Mouse (Mus musculus) heart, embryonic 16.5 days (tissue): ENCODE data around the gene Aff4. TPM values are rescaled to one million over a fixed set of nuclear protein-coding genes. Genes with fewer than 3 reads are reported as not detected.

ENCODE experiments used
- ATAC-seq: fragments of 200-750 bp; cut with Nextera tagmentation; replicated peaks from 2 replicates; pipeline ENCODE4 v1.8.0; 2017; ENCODE audit warnings: moderate number of reproducible peaks; ENCODE audit not compliant: insufficient read depth, low FRiP score; ENCODE audit errors: extremely low read depth
- H3K27ac ChIP-seq: fragments of 300-500 bp; sonication (generic); 2 replicates; pipeline ENCODE4 v1.5.1; 2014; ENCODE audit warnings: mild to moderate bottlenecking, low read length, control low read depth, moderate library complexity
- H3K27me3 ChIP-seq: fragments of 300-500 bp; sonication (generic); 2 replicates; pipeline ENCODE4 v1.6.1; 2014; ENCODE audit warnings: low read length, mixed read lengths; ENCODE audit not compliant: control insufficient read depth, insufficient read depth
- H3K36me3 ChIP-seq: fragments of 300-500 bp; sonication (generic); 2 replicates; pipeline ENCODE4 v1.6.1; 2014; ENCODE audit not compliant: control insufficient read depth, insufficient read depth
- H3K4me1 ChIP-seq: fragments of 300-500 bp; sonication (generic); 2 replicates; pipeline ENCODE4 v1.6.1; 2014; ENCODE audit warnings: low read length, mixed read lengths; ENCODE audit not compliant: control insufficient read depth, insufficient read depth
- H3K4me2 ChIP-seq: fragments of 300-500 bp; sonication (generic); 2 replicates; pipeline ENCODE4 v1.6.1; 2014; ENCODE audit warnings: low read depth, mild to moderate bottlenecking, control low read depth, low read length
- H3K4me3 ChIP-seq: fragments of 300-500 bp; sonication (generic); 2 replicates; pipeline ENCODE4 v1.5.1; 2014; ENCODE audit warnings: mild to moderate bottlenecking, control low read depth, low read length
- H3K9ac ChIP-seq: fragments of 300-500 bp; sonication (generic); 2 replicates; pipeline ENCODE4 v1.6.1; 2014; ENCODE audit warnings: low read length, control low read depth
- H3K9me3 ChIP-seq: fragments of 300-500 bp; sonication (generic); replicated peaks from 2 replicates; pipeline ENCODE4 v1.6.1; 2016; ENCODE audit warnings: low read length; ENCODE audit not compliant: control insufficient read depth
- WGBS: fragments of 180-500 bp; shearing (Covaris S2); extraction: QIAGEN DNeasy Blood & Tissue Kit; methylation state at CpG from one replicate; pipeline ENCODE4 v1.1.7; 2014; 5-methylcytosine and 5-hydroxymethylcytosine counted together
- polyA plus RNA-seq: library from polyadenylated mRNA; unstranded; fragments of >200 nt; fragmentation: Nextera tagmentation; extraction: Ambion mirVana; gene quantifications from 2 replicates; pipeline ENCODE4 v1.2.1, GENCODE M21; 2015

Gene Aff4
- 23.0 and 31.7 TPM in 2 replicates for polyA plus RNA-seq

DNA sequence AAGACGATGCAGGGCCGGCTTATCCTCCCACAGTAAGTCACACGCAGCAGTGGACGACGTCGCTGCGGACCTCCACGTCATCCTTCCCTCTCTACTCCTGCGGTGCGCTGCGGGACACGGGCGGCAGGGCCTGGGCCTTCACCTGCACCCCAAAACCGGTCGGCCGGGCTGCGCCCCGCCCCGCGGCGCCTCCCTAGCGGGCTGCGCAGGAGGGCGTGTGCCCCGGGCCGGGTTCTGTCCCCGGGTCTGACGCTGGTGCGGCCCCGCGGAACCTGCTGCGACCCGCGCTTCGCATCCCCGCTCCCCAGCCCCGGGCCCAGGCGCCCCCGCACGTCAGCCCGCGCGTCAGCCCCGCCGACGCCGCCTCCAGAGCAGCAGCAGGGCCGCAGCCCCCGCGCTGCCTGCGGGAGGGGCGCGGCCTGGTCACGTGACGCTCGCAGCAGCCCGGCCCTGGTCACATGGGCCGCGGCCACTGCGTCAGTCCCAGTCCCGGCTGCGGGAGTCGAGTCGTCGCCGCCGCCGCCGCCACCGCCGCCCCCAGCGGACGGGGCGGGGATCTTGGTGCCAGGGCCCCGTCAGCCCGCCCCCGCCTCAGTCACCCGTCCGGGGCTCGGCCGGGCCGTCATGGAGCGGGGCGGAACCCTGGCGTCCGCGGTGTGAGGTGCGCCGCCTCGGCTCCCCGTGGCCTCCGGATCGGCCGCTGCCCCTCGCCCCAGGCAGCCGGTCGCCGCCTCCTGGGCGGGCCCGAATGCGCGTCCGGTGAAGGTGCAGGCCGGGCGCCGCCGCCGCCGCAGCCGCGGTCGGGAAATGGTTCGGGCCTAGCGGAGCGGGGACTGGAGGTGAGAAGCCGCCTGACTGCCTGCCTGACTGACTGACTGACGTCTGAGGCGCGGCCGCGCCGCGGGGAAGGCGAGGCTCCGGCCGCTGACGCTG, at the start of gene Aff4:
Aff4 (plus strand) TSS at position 543 of the 933 bp plus-strand sequence.
- Histone ChIP-seq H3K27me3 (no peaks in the 10 kb centered on the region), H3K4me1 (peaks cover 9% of the 10 kb centered on the region), H3K9ac (peak within 1 kb of the TSS; percentile 96), H3K4me2 (peak within 1 kb of the TSS; percentile 91), H3K9me3 (no peaks in the 10 kb centered on the region), H3K36me3 (no peaks in the 10 kb centered on the region), H3K27ac (peak within 1 kb of the TSS; percentile 97), H3K4me3 (peak within 1 kb of the TSS; percentile 85)
- under 1% methylated on average over 125 of the region's 127 CpGs for WGBS
- peak; percentile 96 for ATAC-seq

DNA sequence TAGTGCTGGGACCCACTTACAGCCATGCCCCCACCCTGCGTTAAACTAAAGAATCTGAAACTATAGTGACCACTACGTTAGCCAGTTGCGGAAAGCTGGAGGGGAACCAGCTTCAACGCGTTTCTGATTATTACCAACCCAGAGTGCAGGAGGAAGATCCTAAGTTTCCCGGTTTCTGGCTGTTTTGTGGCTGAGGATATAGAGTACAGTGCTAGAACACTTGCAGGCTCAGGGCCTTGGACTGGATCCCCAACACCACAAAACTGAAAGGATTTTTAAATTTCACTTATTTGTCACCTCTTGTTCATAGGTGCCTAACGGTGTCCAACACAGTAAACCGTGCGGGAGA, 49.5 kb upstream of the Aff4 start:
- peak overlapping the region; percentile 100 for H3K4me3 ChIP-seq
- H3K27me3 ChIP-seq, result no peaks in the 10 kb centered on the region
- H3K4me1 ChIP-seq, result peaks cover 28% of the 10 kb centered on the region
- ATAC-seq, result no peak
- H3K27ac ChIP-seq, result peak overlapping the region; percentile 99
- peak overlapping the region; percentile 76 for H3K4me2 ChIP-seq
- H3K9ac ChIP-seq, result peak overlapping the region; percentile 77
- H3K36me3 ChIP-seq, result no peaks in the 10 kb centered on the region; the same call in 1 of the 2 replicates
- no peaks in the 10 kb centered on the region for H3K9me3 ChIP-seq
- WGBS, result 52% methylated on average over 9 of the region's 9 CpGs

DNA sequence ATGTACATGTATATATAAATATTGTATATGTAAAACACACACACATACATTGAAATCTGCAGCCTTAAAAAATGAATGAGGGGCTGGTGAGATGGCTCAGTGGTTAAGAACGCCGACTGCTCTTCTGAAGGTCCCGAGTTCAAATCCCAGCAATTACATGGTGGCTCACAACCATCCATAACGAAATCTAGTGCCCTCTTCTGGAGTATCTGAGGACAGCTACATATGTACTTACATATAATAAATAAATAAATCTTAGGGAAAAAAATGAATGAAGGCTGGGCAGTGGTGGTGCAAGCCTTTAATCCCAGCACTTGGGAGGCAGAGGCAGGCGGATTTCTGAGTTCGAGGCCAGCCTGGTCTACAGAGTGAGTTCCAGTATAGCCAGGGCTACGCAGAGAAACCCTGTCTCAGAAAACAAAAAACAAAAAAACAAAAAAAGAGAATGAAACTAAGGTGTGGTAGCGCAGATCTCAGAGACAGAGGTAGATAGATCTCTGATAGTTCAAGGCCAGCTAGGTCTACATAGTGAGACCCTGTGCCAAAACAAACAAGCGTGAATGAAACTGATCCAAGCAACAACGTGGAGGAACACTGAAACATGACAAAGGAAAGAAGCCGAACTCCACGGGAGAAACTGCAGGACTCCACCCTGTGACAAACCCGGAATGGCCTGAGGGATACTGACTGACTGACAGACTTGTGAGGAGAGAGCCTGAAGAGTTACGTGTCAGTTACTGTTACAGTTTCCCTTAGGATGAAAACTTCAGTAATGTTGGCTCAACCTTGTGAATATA, 46.4 kb upstream of the Aff4 start:
- Histone ChIP-seq H3K9me3 (no peaks in the 10 kb centered on the region), H3K36me3 (no peaks in the 10 kb centered on the region), H3K4me2 (no peak overlapping the region), H3K4me3 (no peak overlapping the region), H3K4me1 (peaks cover 28% of the 10 kb centered on the region), H3K27ac (no peak overlapping the region), H3K9ac (no peak overlapping the region), H3K27me3 (no peaks in the 10 kb centered on the region)
- WGBS, result 81% methylated on average over 14 of the region's 14 CpGs
- no peak for ATAC-seq

DNA sequence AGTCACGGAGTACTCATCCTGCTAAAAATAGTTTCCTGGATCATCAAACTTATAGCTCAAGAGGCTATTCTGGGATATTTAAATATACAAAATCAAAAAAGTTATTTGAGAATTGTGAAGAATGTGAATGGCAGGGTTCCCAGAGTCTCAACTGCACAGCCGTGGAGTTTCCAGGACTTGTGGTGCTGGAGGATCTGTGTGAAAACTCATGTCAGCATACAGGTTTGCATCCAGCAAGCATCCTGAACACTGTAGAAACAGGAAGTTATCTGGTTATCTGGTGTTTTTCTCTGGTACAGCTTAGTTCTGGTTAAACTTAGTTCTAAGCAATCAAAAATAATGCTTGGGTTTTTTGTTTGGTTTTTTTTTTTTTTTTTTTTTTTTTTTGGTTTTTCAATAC, 43.7 kb upstream of the Aff4 start:
- Histone ChIP-seq H3K4me1 (peaks cover 25% of the 10 kb centered on the region), H3K27ac (peak overlapping the region; percentile 95), H3K27me3 (no peaks in the 10 kb centered on the region), H3K4me2 (no peak overlapping the region), H3K4me3 (no peak overlapping the region), H3K36me3 (no peaks in the 10 kb centered on the region), H3K9ac (no peak overlapping the region), H3K9me3 (no peaks in the 10 kb centered on the region)
- no peak for ATAC-seq
- 17% methylated on average over 2 of the region's 2 CpGs for WGBS

DNA sequence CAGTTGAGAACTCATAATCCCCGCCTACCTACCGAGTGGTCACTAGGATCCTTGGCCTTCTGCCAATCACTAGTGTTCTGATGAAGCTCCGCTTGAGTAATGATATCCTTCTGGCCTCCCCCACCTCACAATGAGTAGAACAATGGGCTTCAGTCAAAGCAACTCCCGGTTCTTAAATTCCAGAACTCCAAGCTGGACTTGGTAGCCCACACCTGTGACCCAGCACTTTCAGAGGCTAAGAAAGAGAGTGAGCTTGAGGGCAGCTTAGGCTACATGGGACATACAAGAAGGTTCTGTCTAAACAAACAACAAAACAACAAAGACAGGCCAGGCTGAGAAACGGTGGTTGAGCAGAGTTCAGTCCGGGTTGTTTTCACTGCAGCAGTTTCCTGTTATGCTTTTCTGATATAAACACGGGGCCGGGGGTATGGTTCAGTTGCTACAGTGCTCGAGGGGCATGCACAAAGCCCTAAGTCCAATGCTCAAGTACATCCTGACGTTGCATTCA, 43.0 kb upstream of the Aff4 start:
- whole genome bisulfite sequencing, result 36% methylated on average over 10 of the region's 10 CpGs
- no peaks in the 10 kb centered on the region for H3K9me3 ChIP-seq
- no peaks in the 10 kb centered on the region for H3K27me3 ChIP-seq
- H3K27ac ChIP-seq, result peak overlapping the region; percentile 95
- no peak for ATAC-seq
- H3K4me1 ChIP-seq, result peaks cover 25% of the 10 kb centered on the region
- H3K36me3 ChIP-seq, result no peaks in the 10 kb centered on the region
- H3K9ac ChIP-seq, result peak overlapping the region; percentile 27; the same call in 1 of the 2 replicates
- H3K4me3 ChIP-seq, result no peak overlapping the region
- no peak overlapping the region for H3K4me2 ChIP-seq

DNA sequence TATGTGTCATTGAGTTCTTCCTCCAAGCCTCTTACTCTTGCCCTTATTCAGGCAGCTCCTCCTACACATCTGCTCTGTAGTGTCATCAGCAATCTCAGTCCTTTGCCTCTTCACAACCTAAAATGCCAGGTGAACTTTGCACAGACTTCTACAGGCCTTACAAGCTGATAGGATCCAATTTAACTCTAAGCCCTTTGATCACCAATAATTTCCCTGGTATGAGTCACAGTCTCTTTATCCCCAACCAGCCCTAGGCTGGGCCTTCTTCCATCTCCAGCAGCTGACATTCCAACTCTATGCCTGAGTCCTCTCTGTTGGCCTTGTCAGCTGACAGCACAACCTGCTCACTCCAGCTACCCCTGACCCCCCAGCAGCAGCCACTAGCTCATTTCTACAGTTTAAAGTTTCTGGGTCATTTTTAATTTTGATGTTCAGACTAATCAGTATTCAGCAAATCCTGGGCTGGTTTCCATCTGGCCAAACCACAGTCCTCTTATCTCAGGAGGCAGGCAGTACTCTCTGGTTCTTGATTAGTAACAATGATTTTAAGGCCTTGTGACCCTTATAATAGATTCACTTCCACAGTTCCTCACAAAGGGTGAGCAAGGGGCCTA, 42.3 kb upstream of the Aff4 start:
- peaks cover 25% of the 10 kb centered on the region for H3K4me1 ChIP-seq
- H3K4me2 ChIP-seq, result no peak overlapping the region
- H3K27me3 ChIP-seq, result no peaks in the 10 kb centered on the region
- peak overlapping the region; percentile 95 for H3K27ac ChIP-seq
- no peak overlapping the region for H3K4me3 ChIP-seq
- peak; percentile 68 for ATAC-seq
- H3K9me3 ChIP-seq, result no peaks in the 10 kb centered on the region
- H3K36me3 ChIP-seq, result no peaks in the 10 kb centered on the region
- peak overlapping the region; percentile 32 for H3K9ac ChIP-seq

DNA sequence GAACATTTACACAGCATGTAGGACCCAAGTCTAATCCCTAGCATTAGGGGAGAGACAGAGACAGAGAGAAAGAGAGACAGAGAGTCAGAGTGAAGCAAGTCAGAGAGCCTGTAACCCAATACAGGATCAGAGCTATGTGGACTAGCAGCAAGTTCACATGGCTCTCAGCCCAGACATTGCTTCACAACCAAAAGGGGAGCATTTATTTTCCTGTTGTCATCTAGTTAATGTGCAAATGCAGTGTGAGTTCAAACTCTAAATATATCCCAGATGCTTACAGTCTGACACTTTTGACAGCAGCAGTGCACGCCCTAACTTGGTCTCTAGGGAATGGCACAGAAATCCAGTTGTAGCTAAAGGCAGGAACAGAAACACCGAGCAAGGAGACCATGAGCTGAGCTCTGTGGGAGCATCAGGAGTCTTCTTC, 41.7 kb upstream of the Aff4 start:
- Histone ChIP-seq H3K9me3 (no peaks in the 10 kb centered on the region), H3K36me3 (no peaks in the 10 kb centered on the region), H3K4me2 (no peak overlapping the region), H3K4me1 (peaks cover 25% of the 10 kb centered on the region), H3K4me3 (no peak overlapping the region), H3K27me3 (no peaks in the 10 kb centered on the region), H3K27ac (peak overlapping the region; percentile 95), H3K9ac (peak overlapping the region; percentile 32)
- WGBS, result 8% methylated on average over 2 of the region's 2 CpGs
- ATAC-seq, result peak; percentile 89

DNA sequence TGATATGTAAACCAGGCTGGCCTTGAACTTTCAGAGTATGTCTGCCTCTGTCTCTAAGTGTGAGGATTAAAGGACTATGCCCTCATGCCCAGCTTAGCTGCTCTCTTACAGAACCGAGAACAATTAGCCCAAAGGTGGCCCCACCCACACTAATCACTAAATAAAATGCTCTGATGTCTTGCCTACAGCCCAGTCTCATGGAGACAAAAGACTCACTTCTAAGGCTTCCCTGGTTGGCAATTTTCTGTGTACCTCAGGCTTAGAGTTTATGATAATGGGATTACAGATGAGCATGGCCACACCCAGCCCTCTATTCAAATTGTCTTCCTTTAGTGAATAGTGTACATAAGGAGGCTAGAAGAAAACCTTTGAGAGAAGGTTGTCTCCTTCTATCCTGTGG, 39.2 kb upstream of the Aff4 start:
- H3K4me2 ChIP-seq, result no peak overlapping the region
- WGBS, result 46% methylated on average over 1 of the region's 1 CpGs
- peaks cover 25% of the 10 kb centered on the region for H3K4me1 ChIP-seq
- no peak overlapping the region for H3K9ac ChIP-seq
- no peak overlapping the region for H3K27ac ChIP-seq
- H3K4me3 ChIP-seq, result no peak overlapping the region
- no peaks in the 10 kb centered on the region for H3K27me3 ChIP-seq
- no peaks in the 10 kb centered on the region for H3K9me3 ChIP-seq
- ATAC-seq, result no peak
- no peaks in the 10 kb centered on the region for H3K36me3 ChIP-seq
